Mouse (Mus musculus) testis, postnatal 10 days (tissue): ENCODE results near the gene Btg1.

Source experiments
- DNase-seq: peaks from one replicate; pipeline ENCODE4 v3.0.0; 2021; ENCODE audit warnings: low spot score

Gene Btg1

DNA sequence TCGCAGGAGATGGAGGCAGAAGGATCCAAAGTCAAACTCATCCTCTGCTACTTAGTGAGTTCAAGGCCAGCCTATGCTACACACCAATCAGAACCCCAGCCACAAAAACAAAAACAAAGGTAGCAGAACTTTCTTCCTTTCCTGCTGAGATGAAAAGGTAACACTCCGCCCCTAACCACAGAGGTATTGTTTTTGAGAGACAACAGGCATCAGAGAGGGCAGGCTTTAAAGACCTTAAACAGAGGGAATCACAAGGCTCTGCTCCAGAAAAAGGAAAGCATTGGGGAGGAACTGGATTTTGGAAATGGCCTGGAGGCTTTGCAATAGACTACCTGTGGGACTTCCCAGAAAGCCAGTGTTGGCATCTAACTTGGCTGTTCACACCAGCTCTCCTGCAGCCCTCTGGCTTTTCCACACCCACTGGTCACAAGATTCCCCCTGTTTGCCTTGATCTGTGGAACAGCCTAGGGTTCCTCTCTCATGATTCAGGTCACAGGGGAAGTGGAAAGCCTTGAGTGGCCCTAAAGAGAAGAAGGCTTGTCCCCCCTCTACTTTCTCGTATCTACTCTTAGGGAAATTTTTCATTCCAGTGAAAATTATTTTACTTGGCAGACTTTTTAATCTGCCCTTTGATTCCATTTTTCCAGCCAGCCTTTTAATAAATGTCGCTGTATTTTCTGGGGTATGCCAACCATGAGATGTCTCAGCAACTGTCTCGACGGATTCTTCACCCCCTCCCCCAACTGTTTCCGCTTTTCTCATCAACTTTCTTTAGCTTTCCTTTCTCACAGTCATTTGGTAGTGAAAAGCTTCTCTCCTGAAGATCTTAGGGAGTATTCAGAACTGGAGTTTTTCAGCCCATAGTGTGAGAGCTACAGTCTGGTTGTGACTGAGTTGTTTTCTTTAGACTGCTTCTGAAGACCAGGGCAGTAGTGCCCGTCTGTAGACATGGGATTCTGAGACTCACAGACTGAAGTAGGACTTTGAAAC lies 7.2 kb upstream of the Btg1 start:
- no peak for DNase-seq

GRCm38 (mm10) chr10:96616001-96616708 lies 651 bp upstream of the Btg1 start:
- no peak for DNase-seq

- peak; percentile 73 for DNase-seq
Observed at GRCm38 (mm10) chr10:96617221-96617950, 580 bp downstream of the Btg1 start.

DNA sequence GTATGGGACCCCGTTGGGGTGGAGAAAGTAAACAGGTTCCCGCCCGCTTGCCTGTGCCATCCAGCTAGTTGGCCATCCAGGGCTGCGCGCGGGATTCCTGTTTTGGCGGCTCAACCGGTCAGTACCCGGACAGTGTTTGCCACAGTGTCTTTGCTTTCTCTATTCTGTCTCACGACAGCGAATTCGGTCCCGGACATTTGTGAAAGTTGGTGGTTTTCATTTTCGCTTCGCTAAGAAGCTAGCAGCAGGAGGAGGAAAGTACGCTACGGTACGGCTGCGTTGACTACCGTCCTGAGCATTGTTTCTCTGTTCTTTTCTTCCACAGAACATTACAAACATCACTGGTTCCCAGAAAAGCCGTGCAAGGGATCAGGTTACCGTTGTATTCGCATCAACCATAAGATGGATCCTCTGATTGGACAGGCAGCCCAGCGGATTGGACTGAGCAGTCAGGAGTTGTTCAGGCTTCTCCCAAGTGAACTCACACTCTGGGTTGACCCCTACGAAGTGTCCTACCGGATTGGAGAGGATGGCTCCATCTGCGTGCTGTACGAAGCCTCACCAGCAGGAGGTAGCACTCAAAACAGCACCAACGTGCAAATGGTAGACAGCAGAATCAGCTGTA lies 1.3 kb downstream of the Btg1 start:
- DNase-seq, result peak; percentile 73

- DNase-seq, result no peak
Observed at GRCm38 (mm10) chr10:96619951-96620889, 3.4 kb downstream of the Btg1 start.

DNA sequence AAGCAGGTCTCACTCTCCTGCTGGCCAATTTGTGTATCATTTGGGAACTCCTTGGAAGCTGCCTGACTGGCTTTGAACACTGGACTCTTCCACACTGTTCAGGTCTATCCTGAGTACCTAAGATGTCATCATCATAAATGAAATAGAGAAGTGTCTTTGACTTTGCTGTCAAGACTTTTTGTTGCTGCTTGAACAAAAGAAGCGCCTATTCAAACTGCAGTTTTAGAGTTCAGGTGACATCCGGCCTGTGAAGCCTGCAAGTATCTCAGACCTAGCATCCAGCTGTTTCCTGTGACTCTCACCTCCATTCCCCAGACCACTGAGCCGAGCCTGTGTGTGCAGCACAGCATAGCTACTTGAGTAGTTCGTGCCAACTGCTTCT lies 4.1 kb downstream of the Btg1 start:
- DNase-seq, result no peak

- DNase-seq, result no peak
Observed at GRCm38 (mm10) chr10:96621361-96621945, 4.6 kb downstream of the Btg1 start.

DNA sequence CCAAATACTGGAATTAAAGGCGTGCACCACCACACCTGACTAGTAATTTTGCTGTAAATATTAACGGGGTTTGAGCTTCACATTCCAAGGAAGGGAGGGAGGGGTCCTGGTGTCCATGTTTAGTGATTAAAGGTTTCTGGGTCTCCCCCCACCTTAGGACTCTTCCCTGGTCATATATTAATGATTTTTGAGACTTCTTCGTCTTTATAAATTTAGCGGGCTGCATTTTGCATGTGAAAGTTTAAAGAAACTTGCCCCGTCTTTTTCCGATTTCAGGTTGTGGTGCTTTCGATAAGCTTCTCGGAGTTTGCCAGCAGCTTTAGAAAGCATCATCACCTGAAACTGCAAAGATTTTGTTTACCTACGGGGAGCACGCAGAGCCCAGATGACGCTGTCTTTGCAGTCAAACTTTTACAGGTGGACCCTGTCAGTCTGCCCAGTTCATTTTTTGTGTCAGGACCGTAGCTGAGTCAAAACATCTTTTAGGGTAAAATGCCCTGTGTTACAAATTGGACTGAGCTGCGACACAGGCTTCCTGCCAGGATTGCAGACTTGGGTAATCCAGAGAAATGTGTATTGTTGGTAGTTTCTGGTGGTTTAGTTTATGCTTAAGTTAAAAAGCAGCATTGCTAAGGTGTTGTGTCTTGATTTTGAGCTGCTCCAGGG lies 5.3 kb downstream of the Btg1 start:
- no peak for DNase-seq

DNA sequence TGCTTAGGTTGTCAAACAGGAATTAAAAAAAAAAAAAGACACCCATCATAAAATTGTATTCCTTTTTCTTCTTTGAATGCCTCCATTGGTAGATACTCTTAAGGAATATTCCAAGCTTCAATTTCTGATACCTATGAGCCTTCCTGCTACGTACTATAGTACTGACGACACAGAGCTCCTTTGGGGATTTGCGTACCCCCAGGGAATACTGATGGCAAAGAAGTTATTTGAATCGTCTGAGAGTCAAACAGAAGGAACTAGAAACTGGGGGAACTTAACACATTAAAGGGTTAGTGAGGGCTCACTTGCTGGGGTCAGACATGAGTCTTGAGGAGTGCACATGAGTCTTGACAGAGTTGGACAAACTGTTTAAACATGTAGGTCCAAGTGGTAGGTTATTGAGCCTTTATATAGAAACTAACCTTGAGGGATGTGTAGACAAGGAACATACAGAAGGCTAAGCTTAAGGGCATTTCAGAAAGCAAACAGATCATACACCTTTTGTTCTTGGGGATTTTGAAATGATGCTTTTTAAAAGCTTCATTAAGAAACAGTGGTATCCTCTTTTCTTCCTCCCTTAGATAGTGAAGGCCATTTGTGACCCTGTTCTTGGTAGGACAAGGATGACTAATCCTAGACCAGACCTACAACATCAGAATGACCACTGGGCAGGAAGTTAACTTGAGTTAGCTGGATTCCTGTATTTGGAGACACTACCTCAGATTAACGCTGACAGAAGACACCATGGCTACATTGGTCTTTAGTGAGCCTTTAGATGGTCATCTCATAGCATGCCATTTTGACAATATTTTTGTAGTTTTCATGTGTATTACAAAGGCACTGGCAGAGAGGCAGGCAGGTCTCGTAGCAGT lies 6.2 kb downstream of the Btg1 start:
- no peak for DNase-seq

- no peak for DNase-seq
Observed at GRCm38 (mm10) chr10:96623633-96624195, 6.9 kb downstream of the Btg1 start.

DNA sequence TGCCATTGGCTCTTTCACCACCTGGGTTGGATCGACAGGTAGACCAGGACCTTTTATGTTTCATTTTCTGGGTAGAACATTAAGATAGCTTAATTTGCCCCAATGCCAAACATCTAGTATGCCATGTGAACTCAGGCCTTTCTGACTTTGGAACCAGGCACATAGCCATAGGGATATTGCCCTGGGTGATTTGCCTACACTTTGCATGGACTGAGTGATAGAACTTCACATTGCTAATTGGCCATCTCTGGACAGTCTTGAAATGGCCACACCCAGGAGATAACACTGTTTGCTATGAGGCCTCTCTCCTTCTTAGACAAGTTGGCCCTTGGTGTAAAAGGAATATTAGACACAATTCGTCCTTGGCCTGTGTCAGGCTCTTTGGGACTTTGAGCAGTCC lies 7.6 kb downstream of the Btg1 start:
- no peak for DNase-seq

DNA sequence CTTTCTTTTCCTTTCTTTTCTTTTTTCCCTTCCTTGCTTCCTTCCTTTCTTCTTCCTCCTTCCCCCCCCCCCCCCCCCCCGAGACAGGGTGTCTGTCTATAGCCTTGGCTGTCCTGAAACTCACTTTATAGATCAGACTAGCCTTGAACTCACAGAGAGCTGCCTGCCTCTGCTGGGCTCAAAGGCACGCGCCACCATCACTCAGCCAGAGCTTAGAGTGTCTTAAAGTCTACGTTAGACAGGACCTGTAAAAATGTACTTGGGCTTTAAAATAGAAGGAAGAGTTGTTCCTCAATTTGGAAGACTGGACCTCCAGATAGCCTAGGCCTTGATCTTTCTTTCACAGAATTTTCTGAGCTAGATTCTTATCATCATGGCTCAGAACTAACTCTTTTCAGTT lies 8.3 kb downstream of the Btg1 start:
- DNase-seq, result no peak

GRCm38 (mm10) chr10:96625682-96626081 lies 8.9 kb downstream of the Btg1 start:
- no peak for DNase-seq

DNA sequence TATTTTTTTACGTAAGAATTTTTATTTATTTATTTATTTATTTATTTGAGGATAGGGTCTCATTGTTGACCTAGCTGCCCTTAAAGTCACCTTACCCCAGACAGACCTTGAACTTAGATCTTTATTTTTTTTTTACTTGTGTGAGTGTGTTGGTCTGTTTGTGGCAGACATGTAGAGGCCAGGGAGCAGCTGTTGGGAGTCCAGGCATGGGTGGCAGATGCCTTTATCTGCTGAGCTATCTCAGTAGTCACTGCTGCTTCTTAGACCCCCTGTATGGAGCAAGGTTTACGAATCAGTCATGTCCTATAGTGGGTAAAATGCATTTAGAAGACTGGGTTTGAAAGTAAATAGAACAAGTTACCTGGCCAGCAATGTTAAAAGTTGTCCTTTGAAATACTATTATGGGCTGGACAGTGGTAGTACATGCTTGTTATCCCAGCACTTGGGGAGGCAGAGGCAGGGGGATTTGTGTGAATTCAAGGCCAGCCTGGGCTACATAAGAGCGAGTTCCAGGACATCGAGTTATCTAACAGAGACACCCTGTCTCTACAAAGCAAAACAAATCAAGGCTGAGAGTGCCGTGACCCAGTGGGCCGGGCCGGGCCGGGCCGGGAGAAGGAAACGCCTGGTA lies 9.4 kb downstream of the Btg1 start:
- no peak for DNase-seq

- no peak for DNase-seq
Observed at GRCm38 (mm10) chr10:96627332-96627731, 10.5 kb downstream of the Btg1 start.

- no peak for DNase-seq
Observed at GRCm38 (mm10) chr10:96628100-96628912, 11.5 kb downstream of the Btg1 start.

DNA sequence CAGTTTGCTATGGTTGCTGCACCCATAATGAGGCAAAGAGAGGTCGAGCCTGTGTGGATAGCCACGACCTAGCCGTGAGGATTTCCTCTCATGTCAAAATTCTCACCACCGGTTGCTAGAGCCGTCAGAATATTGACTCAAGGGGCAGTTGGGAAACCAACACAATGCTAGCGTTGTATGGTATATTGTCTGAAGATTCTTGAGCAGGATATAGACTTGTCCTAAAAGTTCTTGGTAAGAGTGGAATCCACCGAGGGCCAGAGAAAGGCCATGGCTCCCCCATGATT lies 12.1 kb downstream of the Btg1 start:
- no peak for DNase-seq

DNA sequence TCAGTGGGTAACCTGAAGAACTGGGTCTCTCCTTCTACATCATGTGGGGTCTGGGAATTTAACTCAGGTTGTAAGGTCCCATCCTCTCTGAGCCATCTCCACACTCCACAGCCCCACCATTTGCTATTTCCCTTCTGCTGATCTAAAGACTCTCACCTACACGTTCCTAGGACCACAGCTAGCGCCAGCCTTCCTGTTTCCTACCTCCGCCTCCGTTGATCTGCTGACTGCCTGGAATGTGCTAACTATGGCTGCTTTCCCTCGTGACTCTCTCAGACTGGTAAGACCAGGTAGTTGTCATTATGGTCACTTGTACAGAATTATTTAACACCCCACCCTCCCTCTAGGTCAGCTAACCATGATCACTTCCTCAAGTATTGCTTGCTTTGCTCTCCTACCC lies 13.3 kb downstream of the Btg1 start:
- DNase-seq, result no peak
